Mouse (Mus musculus): ENCODE data around the gene Cacnb2.

DNA sequence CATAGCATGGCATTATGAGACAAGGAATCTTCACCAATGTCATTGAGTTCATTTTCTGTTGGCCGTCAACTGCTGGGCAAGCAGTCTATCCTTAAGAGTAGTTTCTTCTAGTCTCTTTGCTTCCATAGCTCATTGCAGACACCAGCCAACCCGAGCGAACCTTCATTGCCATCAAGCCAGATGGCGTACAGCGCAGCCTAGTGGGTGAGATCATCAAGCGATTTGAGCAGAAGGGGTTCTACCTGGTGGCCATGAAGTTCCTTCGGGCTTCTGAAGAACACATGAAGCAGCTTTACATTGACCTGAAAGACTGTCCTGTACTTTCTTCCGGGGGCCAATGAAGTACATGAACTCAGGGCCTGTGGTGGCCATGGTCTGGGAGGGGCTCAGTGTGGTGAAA is 69.2 kb downstream of the Cacnb2 start:
- no peak for TF ChIP-seq CTCF (IDR thresholded peaks at IDR 0.05; ENCODE audit: low read depth)
- no peak for TF ChIP-seq EP300 (optimal IDR thresholded peaks at IDR 0.05)

Data from stomach, postnatal 0 days (tissue).